Mouse (Mus musculus): ENCODE results near the gene Hras.
A peak's percentile ranks its signal among the peaks of the same experiment; 100 is the strongest.

DNA sequence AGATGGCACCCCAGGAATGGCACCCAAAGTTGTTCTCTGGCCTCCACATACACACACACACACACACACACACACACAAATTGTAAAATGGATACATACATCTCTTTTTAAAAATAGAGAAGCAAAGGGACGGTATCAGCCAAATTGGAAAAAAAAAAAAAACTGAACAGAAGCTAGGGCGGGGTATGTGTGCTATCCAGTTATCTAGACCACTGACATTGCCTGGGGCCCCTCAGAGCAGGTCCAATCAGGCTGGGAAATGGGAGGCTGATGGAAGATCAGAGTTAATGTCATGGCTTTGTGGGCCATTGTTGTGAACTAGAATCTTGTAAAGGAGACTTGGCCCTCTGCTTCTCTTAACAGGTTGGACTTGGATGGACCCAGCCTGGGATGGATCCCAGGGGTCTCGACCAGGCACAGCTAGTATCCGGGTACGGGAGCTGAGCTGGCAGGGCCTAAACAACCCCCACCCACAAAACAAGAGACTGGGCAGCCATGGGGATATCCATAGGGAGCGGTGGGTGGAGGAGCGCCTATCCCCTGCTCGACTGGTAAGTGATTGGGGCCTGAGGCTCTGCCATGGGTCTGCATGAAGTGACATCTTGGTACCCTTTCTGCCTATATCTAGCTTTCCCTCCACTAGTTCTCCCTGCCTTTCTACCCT lies 2.9 kb upstream of the Hras start:
- TF ChIP-seq CTCF (IDR thresholded peaks at IDR 0.05; ENCODE audit: low read depth) (no peak), EP300 (IDR thresholded peaks at IDR 0.05; ENCODE audit: low read depth) (peak; percentile 31; the same call in 1 of the 2 replicates)

Measured in liver, embryonic 14.5 days (tissue).